Mouse (Mus musculus) layer of hippocampus, postnatal 36 days (tissue): ENCODE measurements around the gene Irx2. TPM values are rescaled to one million over a fixed set of nuclear protein-coding genes. Genes with fewer than 3 reads are reported as not detected.

Experiments
- DNase-seq, 2 experiments: peaks; one replicate each; pipeline ENCODE4 v3.0.0; 2022
- total RNA-seq, 2 experiments: library from RNA; stranded (reverse); gene quantifications; 2 replicates each; pipeline ENCODE4 v1.2.3; 2021

Gene Irx2
- total RNA-seq = not detected

DNA sequence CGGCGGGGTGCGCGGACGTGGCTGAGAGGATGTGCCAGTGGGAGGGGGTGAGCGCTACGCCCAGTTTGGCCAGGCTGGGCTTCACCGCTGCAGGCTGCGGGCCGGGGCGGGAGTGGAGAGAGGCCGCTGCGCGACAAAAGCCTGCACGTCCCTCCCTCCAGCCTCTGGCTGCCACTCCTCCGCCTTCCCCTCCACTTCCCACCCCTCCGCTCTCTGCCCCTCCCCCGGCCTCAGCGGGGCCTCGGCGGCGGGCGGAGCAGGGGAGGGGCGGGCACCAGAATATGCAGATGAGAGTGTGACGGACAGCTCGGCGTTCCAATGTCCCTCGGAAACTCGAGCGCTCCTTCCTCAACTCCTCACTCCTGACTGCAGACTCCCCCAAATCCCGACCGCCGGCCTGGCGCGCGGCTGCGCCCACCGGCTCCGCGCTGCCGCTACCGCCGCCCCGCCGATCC lies at the start of gene Irx2:
TSS of gene Irx2 (plus strand) at position 359 of the 455 bp plus-strand sequence.
- no peak for DNase-seq

DNA sequence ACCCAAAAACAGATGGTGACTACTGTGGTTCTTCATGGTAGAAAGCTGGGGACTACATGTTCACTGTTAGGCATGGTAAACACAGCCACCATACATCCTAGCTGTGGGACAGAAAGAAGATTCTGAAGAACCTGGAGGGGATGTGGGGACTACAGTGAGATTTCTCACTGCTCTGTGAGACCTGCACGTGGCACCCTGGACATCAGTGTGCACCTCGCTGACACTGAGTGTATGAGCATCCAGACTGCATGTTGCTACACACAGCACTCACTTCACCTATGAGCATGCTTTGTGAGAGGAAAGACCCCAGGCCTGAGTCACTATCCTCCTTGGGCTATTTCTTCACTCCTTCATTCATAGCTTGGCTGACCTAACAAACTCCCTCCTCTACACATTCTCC lies 47.3 kb upstream of the Irx2 start:
- DNase-seq = no peak

GRCm38 (mm10) chr13:72592526-72592925 lies 36.1 kb upstream of the Irx2 start:
- no peak for DNase-seq

DNA sequence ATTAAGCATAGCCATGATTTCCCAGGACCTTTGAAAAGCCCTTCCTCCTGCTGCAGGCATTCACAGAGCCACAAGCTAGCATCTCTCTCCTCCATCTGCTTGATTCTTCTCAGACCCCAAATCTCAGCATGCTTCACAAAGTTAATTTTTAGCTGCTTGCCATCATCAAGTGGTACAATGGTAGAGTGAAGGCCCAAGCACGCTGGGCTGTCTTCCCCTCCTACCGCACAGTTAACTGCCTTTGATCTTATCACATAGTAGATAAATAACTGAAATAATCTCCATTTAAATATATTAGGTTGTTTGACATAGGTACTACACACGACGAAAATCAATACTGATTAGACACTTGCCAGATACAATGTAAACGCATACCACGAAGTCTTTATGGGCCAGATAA lies 35.3 kb upstream of the Irx2 start:
- no peak for DNase-seq

- DNase-seq = no peak
These were observed 34.9 kb upstream of the Irx2 start for GRCm38 (mm10) chr13:72593710-72594111.

DNA sequence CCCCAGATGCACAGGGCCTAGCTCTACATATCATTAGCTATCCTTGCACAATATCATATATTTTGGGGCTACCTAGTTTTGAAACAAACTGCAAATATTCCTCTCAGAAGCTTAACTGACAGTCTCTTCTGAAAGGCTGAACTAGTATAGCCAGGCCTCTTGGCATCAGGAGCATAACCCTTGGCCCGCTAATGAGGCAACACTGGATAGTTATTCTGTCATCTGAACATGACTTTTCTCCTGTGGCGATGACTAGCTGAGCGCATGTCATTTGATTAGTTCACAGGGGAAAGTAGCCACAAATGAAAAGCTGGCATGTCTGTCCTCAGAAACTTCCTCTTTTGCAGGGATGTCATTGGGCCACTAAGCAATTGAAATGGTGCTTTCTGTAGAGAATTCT lies 29.4 kb upstream of the Irx2 start:
- DNase-seq = no peak

GRCm38 (mm10) chr13:72608706-72609105 lies 19.9 kb upstream of the Irx2 start:
- DNase-seq = no peak

GRCm38 (mm10) chr13:72610277-72610676 lies 18.3 kb upstream of the Irx2 start:
- DNase-seq = no peak

- no peak for DNase-seq
These were observed 4.4 kb upstream of the Irx2 start for GRCm38 (mm10) chr13:72623926-72624846.

- no peak for DNase-seq
These were observed 3.8 kb upstream of the Irx2 start for GRCm38 (mm10) chr13:72624847-72625170.

DNA sequence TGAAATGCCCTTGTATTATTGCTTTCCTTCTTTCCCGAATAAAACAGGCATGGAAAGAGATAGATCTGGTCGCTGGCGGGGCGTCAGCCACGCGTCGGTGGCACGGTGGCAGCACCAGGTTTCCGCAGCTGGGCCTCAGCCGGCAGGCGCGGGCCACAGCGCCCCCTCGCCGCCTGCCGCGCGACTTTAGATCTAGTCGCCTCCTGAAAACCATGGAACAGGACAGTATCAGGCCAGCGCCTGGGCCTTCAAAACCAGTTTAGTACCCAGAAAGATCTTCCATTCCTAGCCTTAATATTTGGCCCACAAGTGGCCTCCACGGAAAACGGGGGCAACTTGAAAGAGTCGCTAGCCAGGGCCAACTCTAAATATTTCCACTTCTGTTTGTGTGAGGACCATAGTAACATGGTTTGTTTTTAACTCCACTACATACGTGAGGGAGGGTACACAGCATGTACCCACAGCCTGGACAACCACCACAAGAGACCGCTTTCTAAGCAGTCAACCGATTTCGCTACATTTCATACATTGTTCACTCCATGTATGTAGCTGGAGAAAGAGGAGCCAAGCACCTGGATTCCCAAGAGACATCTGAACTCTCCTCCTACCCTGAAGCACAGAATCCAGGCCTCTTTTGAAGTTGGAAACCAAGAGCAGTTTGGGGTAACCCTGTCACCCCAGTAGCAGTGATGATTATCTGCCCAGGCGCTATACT lies 3.2 kb upstream of the Irx2 start:
- no peak for DNase-seq

- no peak for DNase-seq
These were observed 964 bp upstream of the Irx2 start for GRCm38 (mm10) chr13:72627391-72628321.

GRCm38 (mm10) chr13:72628935-72629631 lies 463 bp downstream of the Irx2 start:
- DNase-seq = no peak

DNA sequence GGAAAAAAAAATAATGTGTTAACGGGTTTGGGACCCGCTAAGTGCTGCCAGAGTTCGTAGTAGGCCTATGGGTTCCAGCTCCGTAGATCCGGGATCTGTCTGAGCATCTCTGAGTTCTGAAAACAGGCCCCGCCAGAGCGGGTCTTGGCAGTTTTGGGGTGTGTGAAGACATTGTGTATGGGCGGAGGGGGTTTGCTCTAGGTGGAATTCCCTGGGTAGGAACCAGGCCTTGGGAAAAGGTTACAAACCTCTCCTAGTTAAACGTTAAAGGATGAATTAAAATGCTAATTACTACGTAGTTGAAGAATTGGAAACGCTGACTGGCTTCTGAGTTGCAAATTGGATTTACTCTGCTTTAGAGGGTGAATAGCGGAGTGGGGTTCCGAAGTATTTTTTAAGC lies 1.2 kb downstream of the Irx2 start:
- DNase-seq = no peak

DNA sequence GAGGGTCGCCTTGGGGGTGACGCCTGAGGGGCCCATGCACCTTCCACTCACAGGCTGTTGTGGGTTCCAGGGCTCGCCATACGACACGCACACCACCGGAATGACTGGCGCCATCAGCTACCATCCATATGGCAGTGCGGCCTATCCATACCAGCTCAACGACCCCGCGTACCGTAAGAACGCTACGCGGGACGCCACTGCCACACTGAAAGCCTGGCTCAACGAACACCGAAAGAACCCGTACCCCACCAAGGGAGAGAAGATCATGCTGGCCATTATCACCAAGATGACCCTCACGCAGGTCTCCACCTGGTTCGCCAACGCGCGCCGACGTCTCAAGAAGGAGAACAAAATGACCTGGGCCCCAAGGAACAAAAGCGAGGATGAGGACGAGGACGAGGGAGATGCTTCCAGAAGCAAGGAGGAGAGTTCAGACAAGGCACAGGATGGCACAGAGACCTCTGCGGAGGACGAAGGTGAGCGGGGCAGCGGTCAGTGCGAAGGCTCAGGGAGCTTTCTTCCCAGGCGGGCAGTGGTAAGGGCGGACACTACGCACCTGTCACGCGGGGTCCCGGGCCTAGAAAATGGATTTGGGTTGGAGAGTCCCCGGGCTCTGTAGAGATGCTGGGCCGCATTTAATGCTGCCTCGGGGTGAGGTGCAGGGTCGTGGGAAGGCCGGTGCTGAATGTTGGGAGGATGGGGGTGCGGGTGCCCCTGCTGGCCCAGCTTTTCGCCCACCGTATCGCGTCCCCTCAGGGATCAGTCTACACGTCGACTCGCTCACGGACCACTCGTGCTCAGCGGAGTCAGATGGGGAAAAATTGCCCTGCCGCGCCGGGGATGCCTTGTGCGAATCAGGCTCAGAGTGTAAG lies 2.1 kb downstream of the Irx2 start:
- no peak for DNase-seq

- DNase-seq = no peak
These were observed 2.9 kb downstream of the Irx2 start for GRCm38 (mm10) chr13:72631373-72632021.

DNA sequence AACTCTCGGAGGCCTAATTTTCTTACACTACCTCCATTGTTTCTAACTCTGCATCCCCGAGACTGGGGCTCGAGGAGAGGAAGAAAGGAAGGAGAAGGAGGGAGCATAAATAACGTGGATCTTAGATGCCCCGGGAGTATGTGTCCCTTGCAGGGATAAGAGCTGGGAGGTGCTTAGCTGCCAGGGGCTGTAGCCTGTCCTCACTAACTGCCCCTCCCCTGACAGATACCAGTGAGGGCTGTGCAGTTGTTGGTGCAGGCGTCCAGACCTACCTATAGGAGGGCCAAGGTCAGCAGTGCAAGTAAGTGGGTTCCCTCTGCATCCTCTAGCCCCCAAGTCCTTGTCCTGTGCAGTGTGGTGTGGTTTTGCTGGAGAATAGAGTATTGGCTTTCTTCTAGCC lies 3.7 kb downstream of the Irx2 start:
- no peak for DNase-seq

- no peak for DNase-seq
These were observed 4.5 kb downstream of the Irx2 start for GRCm38 (mm10) chr13:72633097-72633496.

DNA sequence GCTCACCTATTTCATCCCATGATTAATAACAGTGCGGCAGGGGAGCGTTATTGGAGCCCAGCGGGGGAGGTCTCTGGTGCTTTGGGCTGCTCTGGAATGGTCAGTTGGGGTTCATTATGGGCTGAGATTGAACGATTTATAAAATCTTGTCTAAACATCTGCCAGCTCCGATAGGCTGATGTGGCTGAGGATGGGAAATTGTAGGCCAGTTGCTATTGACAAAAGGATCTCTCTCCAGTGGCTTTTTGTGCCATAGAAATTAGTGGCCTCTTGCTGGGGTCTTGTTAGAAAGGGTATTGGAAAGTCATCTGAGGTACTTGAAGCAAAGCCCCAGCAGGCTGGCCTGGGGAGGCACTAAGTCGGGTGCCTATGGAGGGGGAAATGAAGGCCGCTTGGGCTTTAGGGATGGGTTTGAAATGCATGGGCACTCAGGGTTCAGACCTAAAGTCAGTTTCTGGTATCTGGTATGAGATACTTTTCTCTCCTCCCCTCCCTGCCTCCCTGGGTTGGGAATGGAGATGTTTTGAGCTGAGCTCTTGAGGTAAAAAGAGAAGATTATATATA lies 6.2 kb downstream of the Irx2 start:
- no peak for DNase-seq

GRCm38 (mm10) chr13:72636331-72636851 lies 7.8 kb downstream of the Irx2 start:
- DNase-seq = no peak
